Mouse (Mus musculus) megakaryocyte, embryonic 14.5 days (primary cell): ENCODE measurements around the gene Vps53. TPM values are rescaled to one million over a fixed set of nuclear protein-coding genes. Genes with fewer than 3 reads are reported as not detected.

Experiments used
- H3K27me3 ChIP-seq: replicated peaks from 2 replicates; pipeline ENCODE3; 2012; ENCODE audit warnings: inconsistent platforms
- H3K36me3 ChIP-seq: replicated peaks from 2 replicates; pipeline ENCODE3; 2012; ENCODE audit warnings: low read length, inconsistent platforms, mixed read lengths
- H3K4me1 ChIP-seq: 2 replicates; pipeline ENCODE4 v1.6.1; 2012; ENCODE audit warnings: inconsistent platforms
- H3K4me3 ChIP-seq: replicated peaks from 2 replicates; pipeline ENCODE3; 2012; ENCODE audit warnings: moderate library complexity, mild to moderate bottlenecking, inconsistent platforms
- H3K9me3 ChIP-seq: 2 replicates; pipeline ENCODE4 v1.6.1; 2012; ENCODE audit warnings: inconsistent platforms
- FLI1 ChIP-seq: IDR thresholded peaks from 2 replicates; pipeline ENCODE4 v1.6.1; 2012; ENCODE audit warnings: low read length, inconsistent platforms, mixed read lengths
- GATA1 ChIP-seq: IDR thresholded peaks from 3 replicates; pipeline ENCODE4 v1.6.1; 2012; ENCODE audit warnings: mixed read lengths, low read length, inconsistent platforms, borderline replicate concordance
- polyA plus RNA-seq: library from polyadenylated mRNA; stranded (reverse); fragments of >175 nt; gene quantifications from 2 replicates; pipeline ENCODE4 v1.2.3, GENCODE M21; 2012; ENCODE audit warnings: low replicate concordance; ENCODE audit not compliant: insufficient read depth

Gene Vps53
- polyA plus RNA-seq, 1 experiment = 34.4 TPM

DNA sequence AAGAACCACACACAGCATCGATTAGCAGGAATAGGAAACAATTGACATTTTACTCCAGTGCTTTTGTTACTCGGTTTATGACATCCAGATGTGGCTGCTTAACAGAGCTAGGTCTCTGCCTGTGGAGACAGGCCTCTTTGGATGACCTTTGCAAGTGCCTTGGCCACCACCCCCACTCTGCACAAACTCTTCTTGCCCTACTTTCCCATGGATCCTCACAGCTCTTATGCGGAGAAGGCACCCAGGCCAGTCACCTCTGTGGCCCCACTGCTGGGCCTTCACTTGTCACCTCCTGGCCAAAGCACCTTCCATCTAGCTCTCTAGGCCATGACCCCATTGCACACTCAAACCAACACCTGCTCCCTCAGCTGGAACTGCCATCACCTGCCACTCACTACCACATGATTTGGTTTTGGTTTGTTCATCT lies 95.5 kb downstream of the Vps53 start:
- Histone ChIP-seq H3K4me3 (no peak overlapping the region), H3K36me3 (peaks cover 77% of the 10 kb centered on the region), H3K27me3 (no peaks in the 10 kb centered on the region), H3K9me3 (no peaks in the 10 kb centered on the region), H3K4me1 (peaks cover 50% of the 10 kb centered on the region)
- TF ChIP-seq FLI1 (no peak), GATA1 (no peak)

DNA sequence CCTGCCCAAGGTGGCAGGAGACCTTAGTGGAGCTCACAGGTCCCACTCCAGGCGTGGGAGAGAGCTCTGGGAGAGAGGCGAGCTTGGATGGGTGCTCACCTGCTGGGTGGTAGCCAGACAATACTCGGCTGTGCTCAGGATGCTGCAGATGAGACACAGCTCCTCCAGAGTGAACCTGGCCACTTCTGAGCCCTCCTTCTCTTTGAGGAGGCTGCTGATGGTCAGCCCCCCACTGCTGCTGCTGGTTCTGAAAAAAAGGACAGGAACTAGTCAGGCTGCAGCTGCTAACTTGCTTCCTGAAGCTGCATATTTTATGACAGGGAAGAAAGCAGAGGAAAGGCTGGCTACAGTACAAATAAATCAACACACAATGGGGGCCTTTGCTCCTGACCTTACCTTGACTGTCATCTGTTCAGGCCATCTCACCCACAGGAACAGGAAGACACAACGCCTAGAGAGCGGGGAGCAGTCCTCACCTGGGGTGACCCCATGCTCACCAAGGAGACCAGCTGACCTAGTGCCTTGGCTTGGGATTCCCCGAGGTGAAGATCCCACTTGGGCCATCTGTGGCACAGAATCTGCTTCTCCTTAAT lies 98.3 kb downstream of the Vps53 start:
- TF ChIP-seq GATA1 (no peak), FLI1 (no peak)
- no peaks in the 10 kb centered on the region for H3K9me3 ChIP-seq
- H3K27me3 ChIP-seq = no peaks in the 10 kb centered on the region
- peaks cover 24% of the 10 kb centered on the region for H3K4me1 ChIP-seq
- H3K4me3 ChIP-seq = no peak overlapping the region
- peaks cover 90% of the 10 kb centered on the region for H3K36me3 ChIP-seq

DNA sequence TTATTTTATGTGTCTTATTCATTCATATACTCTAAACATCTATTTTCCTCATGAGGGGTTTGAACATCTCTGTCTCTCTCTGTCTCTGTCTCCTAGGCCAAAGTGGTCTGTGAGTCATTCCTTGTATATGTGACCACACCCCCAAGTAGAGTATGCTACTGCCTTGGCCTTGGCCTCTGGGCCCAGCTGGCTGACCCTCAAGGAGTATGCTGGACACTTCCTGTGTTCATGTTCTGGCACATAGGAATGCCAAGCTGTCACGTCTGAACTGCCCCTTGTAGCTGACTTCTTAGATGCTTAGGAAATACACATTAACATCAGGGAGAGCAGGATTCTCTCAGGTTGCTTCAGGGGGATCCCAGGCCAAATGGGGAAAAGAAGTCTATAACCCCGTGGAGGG lies 99.2 kb downstream of the Vps53 start:
- Histone ChIP-seq H3K27me3 (no peaks in the 10 kb centered on the region), H3K9me3 (no peaks in the 10 kb centered on the region), H3K4me1 (peaks cover 16% of the 10 kb centered on the region), H3K4me3 (no peak overlapping the region), H3K36me3 (peaks cover 91% of the 10 kb centered on the region)
- TF ChIP-seq FLI1 (no peak), GATA1 (no peak)

DNA sequence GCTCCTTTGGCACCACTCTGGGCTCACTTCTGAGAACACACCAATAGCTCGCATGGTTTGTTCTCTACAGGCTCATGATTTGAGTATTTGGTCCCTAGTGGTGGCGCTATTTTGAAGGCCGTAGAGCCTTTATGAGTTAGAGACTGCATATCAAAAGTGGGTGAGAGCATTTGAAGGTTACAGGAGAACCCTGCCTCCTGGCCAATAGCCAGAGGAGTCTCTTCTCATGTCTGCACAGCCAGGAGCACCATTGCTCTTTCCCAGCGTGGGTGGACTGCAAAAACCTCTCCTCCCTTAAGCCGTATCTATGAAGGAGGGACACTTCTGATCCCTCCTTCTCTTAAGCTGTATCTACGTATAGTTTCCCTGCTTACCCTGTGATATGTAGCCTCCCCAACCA lies 102.1 kb downstream of the Vps53 start:
- H3K36me3 ChIP-seq = peaks cover 96% of the 10 kb centered on the region
- TF ChIP-seq GATA1 (no peak), FLI1 (no peak)
- no peak overlapping the region for H3K4me3 ChIP-seq
- no peaks in the 10 kb centered on the region for H3K9me3 ChIP-seq
- H3K27me3 ChIP-seq = no peaks in the 10 kb centered on the region
- 0 out of 2 replicates have a peak, but pooled peaks cover 4% of the 10 kb centered on the region for H3K4me1 ChIP-seq

DNA sequence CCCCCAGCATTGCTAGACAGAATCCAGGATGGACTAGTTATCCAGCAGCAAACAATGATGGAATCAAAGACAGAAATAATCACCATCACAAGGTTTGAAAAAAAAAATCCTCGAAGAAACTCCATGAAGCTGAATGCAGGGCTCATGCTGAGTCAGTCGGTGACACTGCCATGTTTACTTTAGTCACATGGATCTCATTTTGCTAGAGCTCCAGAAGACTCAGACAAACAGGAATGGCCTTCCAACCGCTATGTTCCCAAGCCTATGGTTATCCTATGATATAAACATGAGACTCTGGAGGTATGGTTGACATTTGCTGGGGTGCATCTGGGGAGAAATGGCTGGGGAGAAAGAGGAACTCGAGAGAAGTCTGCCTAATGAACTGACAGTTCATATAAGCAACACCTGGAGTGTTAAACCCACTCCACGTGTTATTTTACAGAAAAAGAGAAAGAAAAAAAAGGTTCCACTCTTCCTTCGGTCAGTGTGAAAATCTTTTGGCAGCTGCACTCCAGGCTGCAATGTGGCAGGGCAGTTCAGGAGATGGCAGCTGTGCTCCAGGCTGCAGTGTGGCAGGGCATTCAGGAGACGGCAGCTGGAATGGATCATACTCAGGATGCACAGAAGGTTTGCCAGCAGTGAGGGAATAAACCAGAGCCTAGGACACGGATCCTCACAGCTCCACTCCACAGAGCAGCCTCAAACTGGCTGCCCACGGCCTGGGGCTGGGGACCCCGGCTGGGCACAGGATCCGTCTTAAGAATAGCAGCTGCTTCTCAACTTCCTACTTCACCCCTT lies 105.0 kb downstream of the Vps53 start:
- Histone ChIP-seq H3K36me3 (peaks cover 95% of the 10 kb centered on the region), H3K9me3 (no peaks in the 10 kb centered on the region), H3K4me3 (no peak overlapping the region), H3K27me3 (no peaks in the 10 kb centered on the region), H3K4me1 (no peaks in the 10 kb centered on the region)
- TF ChIP-seq GATA1 (no peak), FLI1 (no peak)

DNA sequence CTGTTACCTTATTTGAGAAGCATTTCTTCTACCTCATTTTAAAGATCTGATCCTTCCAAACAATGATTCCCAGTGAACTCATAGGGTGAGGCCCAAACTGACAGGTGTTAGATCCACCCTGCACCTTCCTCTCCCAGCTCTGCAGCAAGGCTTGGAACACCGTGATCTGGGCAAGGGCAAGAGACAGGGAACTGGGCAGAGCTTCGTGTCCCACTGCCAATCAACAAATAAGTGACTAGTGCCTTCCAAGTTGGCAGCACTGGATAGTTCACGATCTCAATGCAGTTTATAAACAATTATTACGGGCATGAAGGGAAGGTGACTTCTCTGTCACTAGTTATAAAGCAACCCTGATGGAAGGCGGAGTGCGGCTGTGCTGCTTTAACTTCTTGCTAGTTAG lies 109.6 kb downstream of the Vps53 start:
- TF ChIP-seq FLI1 = no peak
- no peak for TF ChIP-seq GATA1
- H3K4me1 ChIP-seq = no peaks in the 10 kb centered on the region
- no peaks in the 10 kb centered on the region for H3K27me3 ChIP-seq
- H3K4me3 ChIP-seq = no peak overlapping the region
- H3K9me3 ChIP-seq = no peaks in the 10 kb centered on the region
- peaks cover 78% of the 10 kb centered on the region for H3K36me3 ChIP-seq

DNA sequence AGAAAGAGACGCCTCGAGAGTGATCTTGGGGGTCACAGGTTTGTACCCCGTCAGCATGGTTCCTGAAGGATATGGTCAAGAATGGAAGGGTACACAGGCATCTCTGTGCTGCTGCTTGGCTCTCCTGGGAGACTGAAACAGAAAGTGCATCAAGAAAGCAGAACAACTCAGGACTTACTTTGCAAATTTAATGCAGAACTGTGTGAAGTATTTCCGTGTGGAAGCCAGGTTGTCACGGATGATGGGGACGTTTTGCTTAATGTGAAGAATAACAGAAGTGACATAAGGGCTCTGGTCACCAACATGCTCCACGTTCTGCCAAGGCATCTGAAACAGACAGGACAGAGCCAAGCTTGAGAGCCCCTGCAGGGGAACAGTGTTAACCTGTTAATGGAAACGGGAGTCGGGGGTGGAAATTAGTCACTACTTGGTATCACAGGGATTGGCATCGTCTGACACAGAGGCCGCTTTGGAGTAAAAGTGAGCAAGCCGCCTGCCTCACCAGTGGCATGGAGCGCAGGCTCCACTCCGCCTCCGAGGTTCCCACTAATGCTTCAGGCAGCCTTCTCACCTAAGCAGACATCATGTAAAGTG lies 112.8 kb downstream of the Vps53 start:
- TF ChIP-seq GATA1 = no peak
- TF ChIP-seq FLI1 = no peak
- Histone ChIP-seq H3K4me1 (no peaks in the 10 kb centered on the region), H3K27me3 (no peaks in the 10 kb centered on the region)

DNA sequence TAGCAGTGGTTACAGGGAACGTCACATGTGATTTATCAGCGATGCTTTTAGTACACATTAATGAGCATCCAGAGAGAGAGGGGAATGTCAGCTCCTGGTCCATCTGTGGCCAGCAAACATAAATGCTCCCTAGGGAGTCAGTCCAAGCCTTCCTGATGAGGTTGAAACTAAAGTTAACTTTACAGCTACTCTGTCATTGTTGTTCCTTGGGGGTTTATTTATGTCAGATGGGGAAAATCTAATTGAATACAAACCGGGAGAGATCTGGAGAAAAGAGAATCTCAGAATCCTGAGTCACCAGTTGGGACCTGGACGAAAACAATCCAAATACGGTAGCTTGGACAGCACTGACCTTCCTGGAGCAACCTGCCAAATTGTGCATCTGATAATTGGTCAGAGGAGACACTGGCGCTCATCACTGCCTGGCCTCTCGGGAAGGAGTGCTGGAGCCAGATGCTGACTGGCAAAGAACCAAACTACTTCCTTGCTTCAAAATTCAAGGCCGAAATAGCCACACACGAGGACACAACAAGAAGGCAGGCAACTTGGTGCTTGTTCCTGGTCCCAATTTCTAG lies 113.8 kb downstream of the Vps53 start:
- H3K27me3 ChIP-seq = no peaks in the 10 kb centered on the region

More for the DNA sequence above, 112.8 kb downstream of the Vps53 start:
- Histone ChIP-seq H3K36me3 (peaks cover 74% of the 10 kb centered on the region), H3K9me3 (no peaks in the 10 kb centered on the region), H3K4me3 (no peak overlapping the region)

DNA sequence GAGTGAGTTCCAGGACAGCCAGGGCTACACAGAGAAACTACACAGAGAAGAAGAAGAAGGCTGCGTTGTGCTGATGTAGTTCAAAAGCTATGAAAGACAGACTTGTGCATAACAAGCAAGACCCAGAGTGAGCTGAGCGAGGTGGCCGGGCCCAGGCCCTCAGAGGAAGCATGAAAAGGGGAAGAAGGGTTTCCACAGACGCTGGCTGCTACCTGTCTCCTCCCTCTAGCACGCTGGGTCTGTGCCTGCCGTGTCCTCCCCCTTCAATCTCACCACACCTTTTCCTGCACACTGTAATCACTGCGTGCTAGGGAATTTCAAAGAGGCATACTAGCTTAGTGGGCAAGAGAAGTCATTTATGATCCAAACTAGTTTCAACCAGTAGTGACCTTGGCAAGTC lies 115.0 kb downstream of the Vps53 start:
- H3K27me3 ChIP-seq = no peaks in the 10 kb centered on the region
- TF ChIP-seq GATA1 (no peak), FLI1 (no peak)
- no peaks in the 10 kb centered on the region for H3K4me1 ChIP-seq
- H3K4me3 ChIP-seq = no peak overlapping the region
- H3K36me3 ChIP-seq = peaks cover 74% of the 10 kb centered on the region
- H3K9me3 ChIP-seq = no peaks in the 10 kb centered on the region

More for the DNA sequence above, 113.8 kb downstream of the Vps53 start:
- peaks cover 73% of the 10 kb centered on the region for H3K36me3 ChIP-seq
- TF ChIP-seq GATA1 (no peak), FLI1 (no peak)
- H3K4me1 ChIP-seq = no peaks in the 10 kb centered on the region
- no peak overlapping the region for H3K4me3 ChIP-seq
- H3K9me3 ChIP-seq = no peaks in the 10 kb centered on the region

DNA sequence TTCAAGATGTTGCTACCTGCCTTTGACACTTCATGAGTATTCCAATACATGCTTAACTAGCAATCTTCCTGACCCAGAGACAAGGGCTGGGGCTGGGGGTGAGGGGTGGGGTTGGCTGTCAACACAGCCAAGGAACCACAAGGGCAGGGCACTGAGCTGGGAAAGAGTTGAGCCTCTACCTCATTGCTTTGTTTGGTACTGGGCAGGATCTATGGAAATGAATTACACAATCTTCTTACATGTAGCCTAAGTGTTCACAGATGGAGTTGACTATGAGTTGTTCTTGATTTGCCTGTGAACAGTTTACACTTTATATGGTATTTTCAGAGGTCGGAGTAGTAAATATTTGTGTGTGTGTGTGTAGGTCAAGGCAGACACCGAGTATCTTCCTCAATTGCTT lies 118.5 kb downstream of the Vps53 start:
- peaks cover 72% of the 10 kb centered on the region for H3K36me3 ChIP-seq
- no peaks in the 10 kb centered on the region for H3K27me3 ChIP-seq
- TF ChIP-seq FLI1 (no peak), GATA1 (no peak)
- H3K4me1 ChIP-seq = peaks cover 3% of the 10 kb centered on the region
- no peak overlapping the region for H3K4me3 ChIP-seq
- H3K9me3 ChIP-seq = no peaks in the 10 kb centered on the region
